Mouse (Mus musculus) liver, adult 2 months (tissue): ENCODE measurements around the gene Zc3h13.

Experiments used
- CTCF ChIP-seq: fragments of 200-500 bp; IDR thresholded peaks from 2 replicates; pipeline ENCODE4 v1.5.1; 2011; ENCODE audit warnings: low read depth, low read length, control low read depth
- POLR2A ChIP-seq: fragments of 200-500 bp; IDR thresholded peaks from 2 replicates; pipeline ENCODE4 v1.6.1; 2011; ENCODE audit warnings: low read length, control low read depth; ENCODE audit not compliant: insufficient read depth; ENCODE audit errors: extremely low read depth

- TF ChIP-seq CTCF: no peak
- no peak for TF ChIP-seq POLR2A
These were observed 48.1 kb upstream of the Zc3h13 start for GRCm38 (mm10) chr14:75235955-75236635.
